Mouse (Mus musculus): Measurements from ENCODE around the gene Rgs7. TPM values are rescaled to one million over a fixed set of nuclear protein-coding genes. Genes with fewer than 3 reads are reported as not detected.

Gene Rgs7
- polyA plus RNA-seq, 1 experiment from 2014 or later: 0.59 TPM

- Histone ChIP-seq H3K4me3 (ENCODE audit: low read length) (no peak overlapping the region), H3K9ac (replicated peaks; ENCODE audit: low read length) (no peak overlapping the region), H3K27ac (ENCODE audit: low read length) (no peak overlapping the region), H3K4me1 (ENCODE audit: insufficient read depth, low read length) (peaks cover 8% of the 10 kb centered on the region; the same call in 1 of the 2 replicates), H3K9me3 (ENCODE audit: low read length) (no peaks in the 10 kb centered on the region), H3K4me2 (replicated peaks; ENCODE audit: low read depth, low read length) (no peak overlapping the region), H3K27me3 (ENCODE audit: insufficient read depth, low read length) (no peaks in the 10 kb centered on the region), H3K36me3 (ENCODE audit: insufficient read depth, low read length) (no peaks in the 10 kb centered on the region)
- ATAC-seq (ENCODE audit: low FRiP score, low TSS enrichment): no peak
- WGBS: 64% methylated on average over 7 of the region's 7 CpGs
These were observed 466.5 kb downstream of the Rgs7 start for GRCm38 (mm10) chr1:175025781-175026309.

- Histone ChIP-seq H3K4me3 (ENCODE audit: low read length) (no peak overlapping the region), H3K4me2 (replicated peaks; ENCODE audit: low read depth, low read length) (no peak overlapping the region), H3K4me1 (ENCODE audit: insufficient read depth, low read length) (peaks cover 8% of the 10 kb centered on the region; the same call in 1 of the 2 replicates), H3K9ac (replicated peaks; ENCODE audit: low read length) (no peak overlapping the region), H3K9me3 (ENCODE audit: low read length) (no peaks in the 10 kb centered on the region), H3K27me3 (ENCODE audit: insufficient read depth, low read length) (no peaks in the 10 kb centered on the region), H3K27ac (ENCODE audit: low read length) (no peak overlapping the region), H3K36me3 (ENCODE audit: insufficient read depth, low read length) (no peaks in the 10 kb centered on the region)
- 62% methylated on average over 1 of the region's 1 CpGs for WGBS
- ATAC-seq (ENCODE audit: low FRiP score, low TSS enrichment): no peak
These were observed 468.2 kb downstream of the Rgs7 start for GRCm38 (mm10) chr1:175024136-175024535.

Other genes starting within 250 kb of the Rgs7 start
- 0.16 and 0.22 TPM in 2 replicates for gene Kmo, start 127.9 kb upstream of the Rgs7 start, polyA plus RNA-seq (2015; fragmentation: Nextera tagmentation; extraction: Ambion mirVana)
- 142 and 160 TPM in 2 replicates for gene Fh1, start 133.1 kb upstream of the Rgs7 start, polyA plus RNA-seq (2015; fragmentation: Nextera tagmentation; extraction: Ambion mirVana)
- 9.3 and 9.4 TPM in 2 replicates for gene Opn3, start 200.3 kb upstream of the Rgs7 start, polyA plus RNA-seq (2015; fragmentation: Nextera tagmentation; extraction: Ambion mirVana)
- 3.0 and 3.6 TPM in 2 replicates for gene Chml, start 200.4 kb upstream of the Rgs7 start, polyA plus RNA-seq (2015; fragmentation: Nextera tagmentation; extraction: Ambion mirVana)
- not detected in 2 replicates for gene Wdr64, start 206.1 kb upstream of the Rgs7 start, polyA plus RNA-seq (2015; fragmentation: Nextera tagmentation; extraction: Ambion mirVana)

All from kidney, embryonic 16.5 days (tissue).